Mouse (Mus musculus): ENCODE measurements at regions not wholly inside any gene's neighbourhood (a gene's known extent, or its start where the extent isn't known, plus 50 kb on each side); places are given as distances from the start of the nearest gene placed in this dataset.

- no peaks in the 10 kb centered on the region for H3K9me3 ChIP-seq (ENCODE audit: control insufficient read depth, low read length)
- WGBS, result 66% methylated on average over 2 of the region's 2 CpGs
- no peak overlapping the region for H3K9ac ChIP-seq (ENCODE audit: low read length)
- H3K4me3 ChIP-seq (ENCODE audit: low read length), result no peak overlapping the region
- no peaks in the 10 kb centered on the region for H3K27me3 ChIP-seq (ENCODE audit: control insufficient read depth, insufficient read depth, low read depth, low read length)
- no peaks in the 10 kb centered on the region for H3K4me1 ChIP-seq (replicated peaks; ENCODE audit: control insufficient read depth, insufficient read depth, low read length)
- H3K27ac ChIP-seq (ENCODE audit: low read length), result no peak overlapping the region
- no peak for ATAC-seq (ENCODE audit: low read depth)
- H3K36me3 ChIP-seq (ENCODE audit: control insufficient read depth, insufficient read depth, low read length), result no peaks in the 10 kb centered on the region
- H3K4me2 ChIP-seq (ENCODE audit: low read depth, low read length), result no peak overlapping the region
These were observed 149.3 kb upstream of the Lcorl start for GRCm38 (mm10) chr5:46006691-46007090.

DNA sequence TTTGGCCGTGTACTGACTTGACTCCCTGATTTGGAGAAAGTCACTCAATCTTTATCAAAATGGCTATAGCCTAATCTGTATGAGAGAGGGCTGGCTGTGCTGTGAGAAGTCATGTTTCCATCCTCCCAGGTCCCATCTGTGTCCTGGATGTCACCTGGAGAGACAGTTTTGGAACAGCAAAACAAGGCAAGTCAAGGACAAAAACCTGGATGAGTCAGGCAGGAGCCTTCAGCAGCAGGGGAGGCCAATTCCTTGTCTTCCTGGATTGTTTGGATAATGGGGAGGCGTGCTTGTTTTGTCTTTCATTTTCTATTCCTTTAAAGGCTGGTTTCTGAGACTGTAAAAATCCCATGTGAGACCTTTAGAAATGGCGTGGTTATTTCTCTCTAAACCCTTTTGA, 148.8 kb upstream of the Lcorl start:
- Histone ChIP-seq H3K9ac (ENCODE audit: low read length) (no peak overlapping the region), H3K27ac (ENCODE audit: low read length) (no peak overlapping the region), H3K27me3 (ENCODE audit: control insufficient read depth, insufficient read depth, low read depth, low read length) (no peaks in the 10 kb centered on the region), H3K9me3 (ENCODE audit: control insufficient read depth, low read length) (no peaks in the 10 kb centered on the region), H3K4me3 (ENCODE audit: low read length) (no peak overlapping the region), H3K36me3 (ENCODE audit: control insufficient read depth, insufficient read depth, low read length) (no peaks in the 10 kb centered on the region), H3K4me2 (ENCODE audit: low read depth, low read length) (no peak overlapping the region), H3K4me1 (replicated peaks; ENCODE audit: control insufficient read depth, insufficient read depth, low read length) (no peaks in the 10 kb centered on the region)
- 77% methylated on average over 3 of the region's 3 CpGs for WGBS
- ATAC-seq (ENCODE audit: low read depth), result no peak

- Histone ChIP-seq H3K4me2 (ENCODE audit: low read depth, low read length) (no peak overlapping the region), H3K4me1 (replicated peaks; ENCODE audit: control insufficient read depth, insufficient read depth, low read length) (no peaks in the 10 kb centered on the region), H3K4me3 (ENCODE audit: low read length) (no peak overlapping the region), H3K36me3 (ENCODE audit: control insufficient read depth, insufficient read depth, low read length) (no peaks in the 10 kb centered on the region), H3K9me3 (ENCODE audit: control insufficient read depth, low read length) (no peaks in the 10 kb centered on the region), H3K27me3 (ENCODE audit: control insufficient read depth, insufficient read depth, low read depth, low read length) (no peaks in the 10 kb centered on the region), H3K27ac (ENCODE audit: low read length) (no peak overlapping the region), H3K9ac (ENCODE audit: low read length) (no peak overlapping the region)
- no peak for ATAC-seq (ENCODE audit: low read depth)
- 92% methylated on average over 1 of the region's 1 CpGs for WGBS
These were observed 148.2 kb upstream of the Lcorl start for GRCm38 (mm10) chr5:46005631-46006030.

- ATAC-seq (ENCODE audit: low read depth), result no peak
- no peak overlapping the region for H3K9ac ChIP-seq (ENCODE audit: low read length)
- no peaks in the 10 kb centered on the region for H3K9me3 ChIP-seq (ENCODE audit: control insufficient read depth, low read length)
- H3K27me3 ChIP-seq (ENCODE audit: control insufficient read depth, insufficient read depth, low read depth, low read length), result no peaks in the 10 kb centered on the region
- H3K4me1 ChIP-seq (replicated peaks; ENCODE audit: control insufficient read depth, insufficient read depth, low read length), result no peaks in the 10 kb centered on the region
- no peak overlapping the region for H3K4me3 ChIP-seq (ENCODE audit: low read length)
- no peak overlapping the region for H3K4me2 ChIP-seq (ENCODE audit: low read depth, low read length)
- no peak overlapping the region for H3K27ac ChIP-seq (ENCODE audit: low read length)
- 68% methylated on average over 5 of the region's 5 CpGs for WGBS
- no peaks in the 10 kb centered on the region for H3K36me3 ChIP-seq (ENCODE audit: control insufficient read depth, insufficient read depth, low read length)
These were observed 144.6 kb upstream of the Lcorl start for GRCm38 (mm10) chr5:46002011-46002410.

GRCm38 (mm10) chr5:45957766-45958165, 100.4 kb upstream of the Lcorl start:
- ATAC-seq (ENCODE audit: low read depth), result no peak
- 73% methylated on average over 2 of the region's 2 CpGs for WGBS
- H3K27ac ChIP-seq (ENCODE audit: low read length), result no peak overlapping the region
- H3K9me3 ChIP-seq (ENCODE audit: control insufficient read depth, low read length), result no peaks in the 10 kb centered on the region
- H3K4me2 ChIP-seq (ENCODE audit: low read depth, low read length), result no peak overlapping the region
- no peak overlapping the region for H3K9ac ChIP-seq (ENCODE audit: low read length)
- no peak overlapping the region for H3K4me3 ChIP-seq (ENCODE audit: low read length)
- H3K27me3 ChIP-seq (ENCODE audit: control insufficient read depth, insufficient read depth, low read depth, low read length), result no peaks in the 10 kb centered on the region
- H3K36me3 ChIP-seq (ENCODE audit: control insufficient read depth, insufficient read depth, low read length), result no peaks in the 10 kb centered on the region
- no peaks in the 10 kb centered on the region for H3K4me1 ChIP-seq (replicated peaks; ENCODE audit: control insufficient read depth, insufficient read depth, low read length)

- H3K4me1 ChIP-seq (replicated peaks; ENCODE audit: control insufficient read depth, insufficient read depth, low read length), result no peaks in the 10 kb centered on the region
- H3K9me3 ChIP-seq (ENCODE audit: control insufficient read depth, low read length), result no peaks in the 10 kb centered on the region
- no peaks in the 10 kb centered on the region for H3K36me3 ChIP-seq (ENCODE audit: control insufficient read depth, insufficient read depth, low read length)
- ATAC-seq (ENCODE audit: low read depth), result no peak
- H3K4me2 ChIP-seq (ENCODE audit: low read depth, low read length), result no peak overlapping the region
- H3K27me3 ChIP-seq (ENCODE audit: control insufficient read depth, insufficient read depth, low read depth, low read length), result no peaks in the 10 kb centered on the region
- H3K9ac ChIP-seq (ENCODE audit: low read length), result no peak overlapping the region
- no peak overlapping the region for H3K4me3 ChIP-seq (ENCODE audit: low read length)
- no peak overlapping the region for H3K27ac ChIP-seq (ENCODE audit: low read length)
- whole genome bisulfite sequencing, result 89% methylated on average over 3 of the region's 3 CpGs
These were observed 86.6 kb upstream of the Lcorl start for GRCm38 (mm10) chr5:45943970-45944369.

GRCm38 (mm10) chr5:45932970-45933369, 75.6 kb upstream of the Lcorl start:
- H3K4me3 ChIP-seq (ENCODE audit: low read length), result no peak overlapping the region
- no peaks in the 10 kb centered on the region for H3K4me1 ChIP-seq (replicated peaks; ENCODE audit: control insufficient read depth, insufficient read depth, low read length)
- 76% methylated on average over 4 of the region's 4 CpGs for WGBS
- ATAC-seq (ENCODE audit: low read depth), result no peak
- H3K9me3 ChIP-seq (ENCODE audit: control insufficient read depth, low read length), result no peaks in the 10 kb centered on the region
- H3K27ac ChIP-seq (ENCODE audit: low read length), result no peak overlapping the region
- no peaks in the 10 kb centered on the region for H3K27me3 ChIP-seq (ENCODE audit: control insufficient read depth, insufficient read depth, low read depth, low read length)
- H3K4me2 ChIP-seq (ENCODE audit: low read depth, low read length), result no peak overlapping the region
- no peak overlapping the region for H3K9ac ChIP-seq (ENCODE audit: low read length)
- H3K36me3 ChIP-seq (ENCODE audit: control insufficient read depth, insufficient read depth, low read length), result no peaks in the 10 kb centered on the region

GRCm38 (mm10) chr5:45931252-45931651, 73.8 kb upstream of the Lcorl start:
- 80% methylated on average over 2 of the region's 2 CpGs for WGBS
- Histone ChIP-seq H3K27me3 (ENCODE audit: control insufficient read depth, insufficient read depth, low read depth, low read length) (no peaks in the 10 kb centered on the region), H3K4me2 (ENCODE audit: low read depth, low read length) (no peak overlapping the region), H3K4me3 (ENCODE audit: low read length) (no peak overlapping the region), H3K4me1 (replicated peaks; ENCODE audit: control insufficient read depth, insufficient read depth, low read length) (no peaks in the 10 kb centered on the region), H3K27ac (ENCODE audit: low read length) (no peak overlapping the region), H3K9me3 (ENCODE audit: control insufficient read depth, low read length) (no peaks in the 10 kb centered on the region), H3K9ac (ENCODE audit: low read length) (no peak overlapping the region), H3K36me3 (ENCODE audit: control insufficient read depth, insufficient read depth, low read length) (no peaks in the 10 kb centered on the region)
- ATAC-seq (ENCODE audit: low read depth), result no peak

DNA sequence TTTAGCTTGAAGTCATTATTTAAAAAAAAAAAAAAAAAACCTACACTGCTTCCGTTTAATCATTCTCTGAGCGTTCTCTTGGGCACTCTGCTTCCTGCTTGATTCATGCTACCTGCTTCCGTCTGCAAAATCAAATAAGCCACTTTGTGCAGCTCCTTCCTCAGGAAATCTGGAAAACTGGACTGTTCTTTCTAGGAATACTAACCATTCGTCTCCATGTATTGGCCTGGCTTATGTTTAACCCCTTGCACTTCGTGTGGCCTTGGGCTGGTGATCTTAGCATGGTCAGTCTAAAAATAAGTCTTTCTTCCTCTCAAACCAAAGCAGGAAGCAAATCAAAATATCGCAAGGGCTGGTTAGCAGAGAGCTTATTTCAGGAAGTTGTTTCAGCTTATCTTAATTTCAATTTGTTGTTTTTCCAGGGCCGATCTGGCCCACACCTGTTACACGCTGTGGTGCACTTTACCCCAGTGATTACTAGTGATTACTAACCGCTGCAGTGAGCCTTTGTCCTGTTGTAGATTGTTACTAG, 68.5 kb upstream of the Lcorl start:
- H3K4me2 ChIP-seq (ENCODE audit: low read depth, low read length), result no peak overlapping the region

More for the DNA sequence above, 68.5 kb upstream of the Lcorl start:
- Histone ChIP-seq H3K4me3 (ENCODE audit: low read length) (no peak overlapping the region), H3K27me3 (ENCODE audit: control insufficient read depth, insufficient read depth, low read depth, low read length) (no peaks in the 10 kb centered on the region), H3K9ac (ENCODE audit: low read length) (no peak overlapping the region), H3K9me3 (ENCODE audit: control insufficient read depth, low read length) (no peaks in the 10 kb centered on the region), H3K36me3 (ENCODE audit: control insufficient read depth, insufficient read depth, low read length) (no peaks in the 10 kb centered on the region), H3K27ac (ENCODE audit: low read length) (no peak overlapping the region), H3K4me1 (replicated peaks; ENCODE audit: control insufficient read depth, insufficient read depth, low read length) (no peaks in the 10 kb centered on the region)
- ATAC-seq (ENCODE audit: low read depth), result 0 out of 2 replicates have a peak, but pooled peaks have one; percentile 45
- 43% methylated on average over 9 of the region's 9 CpGs for WGBS

All from lung, embryonic 16.5 days (tissue).